Mouse (Mus musculus) lung, postnatal 14 days (tissue): Measurements from ENCODE around the gene Lhfpl2.
A peak's percentile ranks its signal among the peaks of the same experiment; 100 is the strongest.

Experiments used
- DNase-seq: peaks from one replicate; pipeline ENCODE4 v3.0.0; 2021

Gene Lhfpl2

DNA sequence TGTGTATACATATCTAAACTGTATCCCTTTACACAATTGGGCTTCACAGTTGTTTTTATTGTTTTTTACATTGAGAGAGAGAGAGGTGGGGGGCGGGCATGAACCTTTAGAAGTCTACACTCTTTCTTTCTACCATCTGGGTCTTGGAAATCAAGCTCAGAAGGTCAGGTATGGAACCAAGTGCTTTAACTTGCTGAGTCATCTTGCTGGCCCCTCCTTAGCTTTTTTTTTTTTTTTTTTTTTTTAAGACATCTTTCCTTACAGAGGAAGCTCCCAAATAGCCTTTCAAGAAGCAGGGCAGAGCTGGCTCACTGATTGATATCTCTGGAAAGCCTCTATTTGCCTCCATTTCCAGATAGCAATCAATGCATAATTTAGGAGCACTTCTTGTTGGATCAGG lies 10.7 kb downstream of the Lhfpl2 start:
- DNase-seq: no peak

DNA sequence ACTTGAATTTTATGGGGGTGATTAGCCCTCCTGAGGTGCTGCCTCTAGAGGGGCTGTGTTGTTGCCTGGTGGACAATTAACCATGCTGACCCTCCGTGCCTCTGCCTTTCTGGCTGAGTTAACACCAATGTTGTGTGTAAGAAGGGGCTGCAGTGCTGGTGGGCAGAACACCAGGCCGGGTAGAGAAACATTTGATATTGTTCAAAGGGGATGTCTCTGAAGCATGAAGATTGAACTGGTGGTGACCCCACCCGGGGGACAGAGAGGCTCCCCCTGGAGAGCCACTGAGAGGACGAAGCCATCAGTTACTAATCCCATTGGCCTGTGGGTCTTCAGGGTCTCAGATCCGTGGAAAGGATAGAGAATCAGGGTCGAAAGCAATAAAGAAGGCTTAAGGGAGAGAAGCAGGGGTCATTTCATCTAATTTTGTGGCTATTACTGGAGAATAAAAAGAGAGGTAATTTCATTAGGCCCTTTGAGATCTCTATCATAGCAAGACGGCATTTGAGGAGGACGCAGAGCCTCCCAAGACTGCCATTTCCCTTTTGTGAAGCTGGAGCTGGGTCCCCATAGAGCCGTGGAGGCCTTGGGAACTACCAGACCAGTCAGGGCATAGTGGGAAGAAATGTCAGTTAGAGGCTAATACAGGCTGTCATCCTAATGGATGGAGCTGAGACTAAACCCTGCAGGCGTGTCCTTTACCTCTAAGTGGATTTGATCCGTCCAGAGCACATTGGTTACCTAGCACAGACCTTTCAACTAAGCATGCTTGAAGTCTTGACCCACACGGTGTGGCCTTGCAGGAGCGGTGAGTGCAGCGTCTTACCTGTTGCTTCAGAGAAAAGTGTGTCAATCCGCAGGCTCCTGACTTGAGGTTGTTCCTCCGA lies 12.1 kb downstream of the Lhfpl2 start:
- DNase-seq: no peak

DNA sequence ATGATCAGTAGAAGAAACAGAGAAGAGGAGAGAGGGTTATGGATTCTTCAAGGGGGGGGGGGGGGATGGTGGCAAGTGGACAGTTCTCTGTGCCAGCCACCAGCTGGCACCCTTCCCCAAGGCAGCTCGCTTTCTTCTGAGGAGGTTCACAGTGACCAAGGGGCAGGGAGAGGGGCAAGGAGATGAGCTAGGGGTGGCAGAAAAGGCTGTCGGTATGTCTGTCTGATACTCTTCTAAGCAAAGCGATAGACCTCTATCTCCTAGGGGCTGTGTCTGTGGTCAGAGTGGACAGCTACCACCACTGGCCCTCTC lies 12.7 kb downstream of the Lhfpl2 start:
- no peak for DNase-seq

DNA sequence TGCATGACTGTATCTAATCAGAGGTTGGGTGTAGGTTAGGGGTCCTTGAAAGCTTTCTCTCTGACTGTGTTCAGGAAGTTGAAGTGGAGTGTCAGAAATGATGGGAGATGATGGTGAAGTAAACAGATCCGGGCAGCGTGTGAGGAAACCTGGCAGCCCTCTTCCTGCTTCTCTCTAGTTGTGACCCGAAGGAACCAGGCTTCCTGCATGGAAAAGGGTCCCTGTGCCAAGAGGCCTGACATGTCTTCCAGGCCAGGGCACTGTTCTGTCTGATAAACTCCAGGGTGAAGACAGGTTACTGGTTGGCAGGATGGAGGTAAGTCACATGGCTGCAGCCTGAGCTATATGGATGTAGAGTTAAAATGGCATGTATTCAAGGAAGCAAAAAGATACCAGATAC lies 13.3 kb downstream of the Lhfpl2 start:
- DNase-seq: no peak

DNA sequence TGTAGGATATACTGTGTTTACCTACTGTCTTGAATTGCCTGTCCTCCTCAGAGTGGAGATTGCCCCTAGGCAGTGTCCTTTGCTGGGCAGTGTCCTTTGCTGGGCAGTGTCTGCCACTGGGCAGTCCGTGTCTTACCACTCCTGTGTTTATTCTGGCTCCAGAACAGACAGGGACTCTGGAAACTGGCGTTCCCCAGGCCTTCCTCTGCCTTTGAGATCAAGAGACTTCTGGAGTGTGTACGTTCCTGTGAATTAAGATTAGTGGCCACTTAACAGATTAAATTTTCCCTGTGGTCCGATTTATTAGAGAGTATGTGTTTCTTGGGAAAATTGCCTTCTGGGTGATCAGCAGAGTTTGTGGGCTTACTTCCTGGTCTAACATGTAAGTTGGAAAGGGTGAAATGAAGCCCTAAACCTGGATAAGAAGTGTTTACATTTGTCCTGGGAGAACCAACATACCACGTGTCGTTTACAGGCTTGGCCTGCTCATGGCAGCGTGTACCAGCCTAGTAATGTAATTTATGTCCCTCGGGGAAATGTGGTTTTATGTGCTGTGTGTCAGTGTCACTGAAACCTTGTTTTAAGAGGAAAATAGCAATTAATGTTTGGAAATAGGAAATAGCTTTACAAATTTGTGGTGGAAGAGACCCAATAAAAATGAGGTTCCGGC lies 15.6 kb downstream of the Lhfpl2 start:
- no peak for DNase-seq

DNA sequence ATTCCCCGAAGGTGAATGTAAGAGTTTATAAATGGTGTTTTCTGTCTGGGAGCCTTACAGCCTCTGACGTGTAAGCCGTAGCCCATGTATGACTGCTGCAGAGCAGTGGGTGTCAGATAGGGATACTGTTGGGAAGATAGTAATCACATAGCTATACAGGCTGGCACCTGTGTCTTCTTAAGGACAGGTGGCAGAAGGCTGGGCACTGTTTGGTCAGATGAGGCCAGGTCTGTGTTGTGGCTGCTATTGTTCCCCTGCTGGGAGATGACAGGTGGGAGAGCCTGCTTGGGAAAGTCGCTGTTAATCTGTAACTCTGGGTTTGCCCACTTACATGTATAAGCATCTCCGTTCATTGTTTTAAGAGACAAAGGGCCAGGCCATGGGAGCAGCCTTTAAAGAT lies 16.1 kb downstream of the Lhfpl2 start:
- DNase-seq: no peak

DNA sequence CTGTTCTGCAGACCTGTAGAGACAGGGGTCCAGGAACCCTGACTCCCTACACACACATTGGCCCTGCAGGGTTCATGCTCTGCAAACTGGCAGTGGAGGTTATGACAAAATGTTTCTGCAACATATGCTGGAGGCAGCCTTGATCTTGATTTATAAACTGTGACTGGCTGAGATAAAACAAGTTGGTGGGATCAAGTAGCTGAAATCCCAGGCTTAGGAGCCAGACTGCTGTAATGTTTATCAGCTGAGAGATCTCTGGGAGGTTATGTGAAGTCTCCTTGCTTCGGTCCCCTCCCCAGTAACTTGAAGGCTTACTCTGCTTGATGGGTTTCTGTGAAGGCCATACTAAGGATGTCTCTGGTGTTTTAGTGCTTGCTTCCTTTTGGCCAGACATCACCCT lies 17.6 kb downstream of the Lhfpl2 start:
- DNase-seq: no peak

DNA sequence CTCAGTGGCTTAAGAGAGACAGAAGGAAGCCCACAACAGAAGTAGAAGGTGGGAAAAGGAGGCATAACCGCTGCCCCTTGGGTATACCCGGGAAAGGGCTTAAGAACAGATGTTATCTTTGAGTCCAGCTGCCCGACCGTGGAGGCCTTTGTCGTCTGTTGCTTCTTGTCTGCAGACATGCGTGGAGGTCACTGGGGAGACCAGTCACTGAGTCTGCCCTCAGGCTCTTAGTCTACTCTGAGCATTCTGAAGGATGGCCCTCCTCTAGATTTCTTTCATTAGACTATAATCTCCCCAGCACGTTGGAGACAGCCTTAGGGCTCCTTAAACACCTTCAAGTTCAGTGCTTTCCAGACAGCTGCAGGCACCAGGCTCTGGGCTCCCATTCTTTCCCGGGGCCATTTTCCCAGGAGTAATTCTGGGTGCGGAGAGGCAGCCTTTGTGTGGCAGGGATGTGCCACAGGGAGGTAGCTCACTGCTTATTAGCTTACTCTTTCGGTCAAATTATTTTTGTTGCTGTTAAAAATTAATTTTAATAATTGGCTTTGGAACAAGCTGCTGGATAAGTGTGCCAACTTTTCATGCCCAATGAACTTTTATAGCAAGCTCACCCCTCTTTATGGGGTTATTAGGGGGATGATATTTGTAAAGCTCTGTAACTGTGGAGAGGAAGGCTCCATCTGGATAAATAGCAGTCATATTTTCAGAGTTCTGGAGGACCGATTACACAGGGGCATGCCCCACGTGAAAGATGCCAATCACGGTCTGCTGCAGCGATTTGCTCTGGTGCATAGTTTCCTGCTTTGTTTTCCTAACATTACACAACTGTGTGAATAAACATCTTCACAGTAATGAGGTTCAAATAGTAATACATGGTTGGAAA lies 19.8 kb downstream of the Lhfpl2 start:
- DNase-seq: no peak

DNA sequence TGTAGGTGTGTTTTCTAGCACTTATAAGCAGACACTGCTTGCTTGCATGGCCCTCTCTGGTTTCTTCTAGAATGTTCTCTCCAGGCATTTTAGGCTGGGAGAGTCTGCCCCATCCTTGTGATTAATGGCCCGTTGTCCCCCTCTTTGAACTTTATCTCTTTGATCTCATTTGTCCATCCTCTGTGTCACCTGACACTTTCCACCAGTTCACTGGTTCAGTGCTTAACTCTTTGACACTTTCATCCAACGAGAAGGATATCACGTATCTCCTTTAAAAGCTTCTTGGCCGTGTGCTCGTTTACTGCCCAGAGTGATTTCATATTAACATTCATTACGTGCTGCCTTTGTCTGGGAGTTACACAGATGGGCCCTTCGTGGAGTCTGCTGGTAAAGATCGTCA lies 25.6 kb downstream of the Lhfpl2 start:
- DNase-seq: no peak

DNA sequence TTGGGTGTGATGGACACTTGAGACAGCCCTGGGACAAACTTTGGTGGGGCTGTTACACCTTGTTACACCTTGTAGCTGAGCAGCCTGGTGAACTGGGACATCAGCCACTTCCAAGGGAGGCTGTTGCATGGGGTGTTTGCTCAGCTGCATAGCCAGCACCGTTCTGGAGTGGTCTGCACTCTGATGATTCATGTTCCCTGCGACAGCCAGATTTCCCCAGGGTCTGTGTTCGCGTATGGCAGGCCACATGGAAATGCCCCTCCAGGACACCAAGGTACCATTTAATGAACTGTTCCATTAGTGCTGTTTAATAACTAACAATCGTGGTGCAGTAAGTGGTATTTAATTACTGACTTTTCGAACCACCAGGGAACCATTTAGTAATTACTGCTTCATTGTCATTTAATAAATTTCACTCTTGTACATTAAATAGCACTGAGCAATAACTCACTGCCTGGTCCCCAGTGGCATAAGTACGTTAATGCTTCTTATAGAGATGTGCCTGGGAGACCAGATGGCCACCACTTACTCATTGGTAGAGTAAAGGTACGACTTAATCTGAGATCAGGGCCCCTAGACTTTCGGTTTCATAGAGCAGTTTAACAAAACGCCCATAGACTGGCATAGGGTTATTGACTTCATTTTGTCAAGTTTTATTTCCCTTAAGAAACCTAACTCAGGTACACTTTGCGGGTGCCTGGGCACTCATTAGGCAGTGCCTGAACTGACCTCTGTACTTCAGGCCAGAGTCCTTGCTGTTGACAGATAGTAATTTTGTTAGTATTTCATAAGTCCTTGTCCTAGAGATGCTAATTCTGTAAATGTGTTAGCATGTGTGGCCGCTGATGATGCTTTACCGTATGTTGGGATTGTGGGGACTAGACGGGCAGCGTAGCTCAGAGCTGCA lies 26.9 kb downstream of the Lhfpl2 start:
- no peak for DNase-seq

DNA sequence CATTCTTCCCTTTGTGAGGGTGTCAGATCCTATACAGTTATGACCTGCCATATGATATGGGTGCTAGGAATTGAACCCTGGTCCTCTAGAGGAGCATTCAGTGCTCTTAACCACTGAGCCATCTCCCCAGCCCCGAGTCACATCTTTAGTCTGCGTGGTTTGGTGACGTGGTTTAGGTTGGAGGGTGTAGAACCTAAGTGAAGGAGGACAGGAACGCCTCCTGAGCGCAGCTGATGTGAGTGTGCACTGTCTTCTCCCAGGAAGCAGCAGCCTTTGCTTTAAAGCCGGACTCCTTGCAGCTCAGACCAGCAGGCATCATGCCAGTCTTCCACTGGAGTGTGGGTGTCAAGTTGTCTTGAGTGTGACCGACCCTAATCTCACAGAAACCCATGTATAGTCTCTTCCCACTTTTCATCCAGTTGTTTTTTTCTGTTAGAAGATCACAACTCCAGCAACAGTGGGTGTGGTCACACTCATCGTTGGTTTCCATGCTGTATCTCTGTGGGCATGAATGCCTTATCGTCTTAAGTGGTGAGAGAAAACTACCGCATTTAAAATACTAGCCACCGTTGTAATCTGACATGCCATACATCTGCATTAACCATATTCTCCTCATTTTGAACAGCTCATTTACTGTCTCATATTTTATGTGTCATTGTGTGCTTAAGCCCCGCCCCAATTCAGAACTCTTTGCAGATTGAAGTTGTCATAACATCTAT lies 28.7 kb downstream of the Lhfpl2 start:
- DNase-seq: no peak

DNA sequence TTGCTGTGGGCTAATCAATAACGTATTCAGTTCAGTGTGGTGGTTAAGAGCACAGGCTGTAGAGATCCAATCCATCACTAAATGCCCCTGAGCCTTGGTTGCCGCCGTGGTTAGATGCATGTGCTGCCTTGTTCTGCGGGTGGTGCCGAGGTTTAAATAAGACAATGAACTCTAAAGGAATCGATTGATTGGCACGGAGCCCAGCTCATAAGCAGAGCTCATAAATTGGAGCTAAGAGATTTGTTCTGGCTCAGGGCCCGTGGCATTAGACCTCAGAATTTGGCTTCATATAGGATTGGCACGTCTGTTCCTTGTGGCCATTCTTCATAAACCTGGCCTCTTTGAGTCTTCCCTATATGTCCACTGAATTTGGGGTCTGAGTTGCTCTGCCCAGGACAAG lies 29.5 kb downstream of the Lhfpl2 start:
- DNase-seq: no peak

DNA sequence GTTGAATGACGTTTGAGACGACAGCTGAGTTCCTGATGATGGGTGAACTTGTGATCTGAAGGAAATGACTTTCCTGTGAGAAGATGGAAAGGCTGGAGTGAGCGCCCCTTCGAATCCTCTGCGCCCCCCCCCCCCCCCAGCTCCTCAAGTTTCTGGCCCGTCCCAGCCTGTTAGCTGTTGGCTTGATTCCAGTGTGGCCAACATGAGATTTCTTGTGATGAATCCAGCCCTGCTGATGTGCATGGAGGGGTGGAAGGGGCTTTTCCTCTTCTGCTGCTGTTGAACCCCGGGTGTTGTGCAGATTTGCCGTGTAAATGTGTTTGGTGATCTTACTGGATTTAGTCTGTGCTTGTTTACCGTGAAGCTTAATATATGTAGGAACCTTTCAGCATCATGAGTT lies 31.2 kb downstream of the Lhfpl2 start:
- no peak for DNase-seq

DNA sequence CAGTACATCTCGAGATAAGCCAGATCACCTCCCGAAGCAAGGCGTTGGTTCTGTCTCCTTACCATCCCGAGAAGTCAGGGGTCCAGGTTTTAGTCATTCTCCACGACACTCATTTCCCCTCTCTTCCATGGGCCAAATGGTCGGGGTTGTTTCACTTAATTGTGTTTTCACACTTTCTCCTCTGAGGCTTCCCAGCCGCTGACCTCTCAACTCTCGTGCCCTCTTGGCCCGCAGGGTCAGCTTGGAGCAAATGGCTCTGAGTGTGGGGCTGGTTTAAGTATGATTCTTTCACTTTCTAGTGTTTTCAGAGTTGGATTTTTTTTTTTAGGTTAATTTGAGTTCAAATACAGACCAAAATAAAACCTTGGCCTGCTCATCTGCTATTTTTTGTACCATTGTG lies 31.7 kb downstream of the Lhfpl2 start:
- DNase-seq: no peak

DNA sequence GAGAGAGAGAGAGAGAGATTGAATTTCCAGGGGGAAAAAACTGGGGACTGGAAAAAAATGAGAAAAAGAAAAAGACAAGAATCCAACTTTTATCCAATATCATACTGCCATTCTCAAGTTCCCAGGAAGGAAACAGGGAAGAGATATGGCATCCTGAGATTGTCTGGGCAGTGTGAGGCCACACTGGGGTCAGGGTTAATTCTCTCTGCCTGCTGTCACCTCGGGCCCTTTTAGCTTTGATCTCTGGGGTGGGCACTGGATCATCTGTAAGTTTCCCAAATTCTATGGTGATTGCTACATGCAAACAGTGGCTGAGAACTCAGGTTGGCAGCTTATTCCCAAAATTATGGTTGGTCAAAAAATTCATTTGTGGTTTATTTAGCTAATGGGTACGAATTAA lies 33.8 kb downstream of the Lhfpl2 start:
- no peak for DNase-seq

DNA sequence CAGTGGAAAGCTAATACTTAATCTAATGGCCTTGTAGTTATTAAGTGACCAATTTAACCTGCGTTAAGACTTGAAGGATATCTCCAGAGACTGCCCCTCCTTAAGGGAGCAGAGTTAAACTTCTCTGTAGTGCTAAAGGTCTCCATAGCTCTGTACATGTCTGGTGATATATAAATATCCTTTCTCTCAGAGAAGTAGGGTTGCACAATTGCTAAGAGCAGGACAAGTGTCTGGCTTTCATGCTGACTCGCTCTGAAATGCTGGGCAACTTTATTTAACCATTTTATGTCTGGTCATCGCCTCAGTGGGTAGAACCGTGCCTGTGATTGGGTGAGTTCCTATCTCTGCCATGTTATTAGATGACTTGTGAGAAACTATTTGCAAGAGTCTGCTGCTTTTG lies 36.6 kb downstream of the Lhfpl2 start:
- DNase-seq: no peak

DNA sequence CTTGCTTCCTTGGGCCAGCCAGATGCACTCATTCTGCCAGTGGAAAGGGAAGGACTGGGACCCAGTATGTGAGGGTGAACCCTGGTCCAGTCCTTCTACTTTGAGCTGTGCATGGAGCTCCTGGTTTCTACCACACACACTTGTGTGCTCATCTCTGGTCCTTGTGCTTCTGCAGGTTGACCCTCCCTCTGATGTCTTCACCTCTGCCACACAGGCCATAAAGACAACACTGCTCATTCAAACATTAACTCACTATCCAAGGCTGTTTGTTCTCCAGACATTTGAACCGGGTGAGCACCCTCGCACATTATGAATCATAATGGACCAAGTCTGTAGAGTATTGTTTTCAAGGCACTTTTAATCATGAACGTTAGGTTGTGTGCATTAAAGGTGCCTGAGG lies 37.0 kb downstream of the Lhfpl2 start:
- no peak for DNase-seq

DNA sequence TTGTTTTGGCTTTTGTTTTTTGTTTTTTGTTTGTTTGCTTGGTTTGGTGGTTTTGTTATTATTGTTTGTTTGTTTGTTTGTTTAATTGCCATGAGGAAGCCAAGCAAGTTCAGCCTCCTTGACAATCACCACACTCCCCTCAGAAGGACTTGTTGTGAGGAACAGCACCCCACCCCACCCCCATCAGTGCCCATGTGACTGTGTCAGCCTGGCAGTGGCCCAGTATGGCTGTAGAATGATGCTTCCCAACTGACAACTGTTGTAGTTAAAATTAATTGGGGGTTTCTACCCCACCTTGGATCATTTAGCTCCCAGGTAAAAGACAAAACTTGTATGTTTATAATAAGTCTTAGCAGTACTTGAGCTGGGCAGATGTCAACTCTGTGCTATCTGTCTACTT lies 37.6 kb downstream of the Lhfpl2 start:
- DNase-seq: no peak

DNA sequence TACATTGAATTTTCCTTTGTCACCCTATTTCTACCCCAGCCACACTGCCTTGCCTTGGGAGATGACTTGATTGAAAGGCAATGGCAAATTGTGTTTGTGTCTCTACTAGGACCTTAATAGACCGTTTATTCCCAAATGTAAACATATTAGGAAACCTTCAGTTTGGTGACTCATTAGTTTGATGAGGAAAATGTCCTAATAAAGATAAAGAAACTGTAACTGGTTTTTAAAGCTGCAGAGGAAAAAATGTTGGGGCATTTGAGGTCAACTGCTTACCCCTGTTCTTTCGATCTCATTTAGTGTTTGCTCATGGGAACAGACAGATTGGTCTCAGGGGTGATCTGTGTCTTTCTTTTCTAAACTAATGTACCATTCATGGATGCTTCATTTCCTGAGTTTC lies 40.1 kb downstream of the Lhfpl2 start:
- DNase-seq: no peak

DNA sequence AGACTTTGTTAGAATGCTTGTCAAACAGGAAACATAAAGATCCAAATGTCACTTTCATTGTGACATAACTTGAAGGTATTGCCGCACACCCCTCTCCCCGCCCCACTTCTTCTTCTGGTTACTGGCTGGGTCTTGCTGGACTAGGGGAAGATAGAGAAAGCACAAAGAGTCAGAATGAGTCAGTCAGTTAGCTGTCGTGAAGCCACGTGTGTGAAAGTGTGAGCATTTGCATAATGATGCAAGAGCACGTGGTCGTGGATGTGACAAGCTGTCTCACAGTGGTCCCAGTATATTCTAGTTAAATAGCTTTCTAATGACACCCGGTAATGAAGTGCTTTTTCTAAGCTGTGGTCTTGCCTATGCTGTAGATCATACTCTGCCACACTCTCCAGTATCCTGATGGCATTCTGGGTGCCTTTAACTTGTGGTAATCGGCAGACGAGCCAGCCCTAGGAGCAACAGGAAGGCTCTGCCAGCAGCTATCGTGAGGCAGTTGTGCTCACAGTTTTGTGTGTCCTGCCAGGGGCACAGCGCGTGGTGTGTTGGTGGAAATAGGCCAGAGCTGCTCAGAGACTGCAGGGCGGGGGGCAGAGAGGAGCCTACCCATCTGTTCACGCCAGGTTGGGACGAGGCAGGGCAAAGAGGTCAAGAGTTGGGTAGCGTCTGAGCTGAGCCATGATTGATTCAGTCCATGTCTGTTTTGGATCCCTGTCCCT lies 40.9 kb downstream of the Lhfpl2 start:
- peak; percentile 26 for DNase-seq

DNA sequence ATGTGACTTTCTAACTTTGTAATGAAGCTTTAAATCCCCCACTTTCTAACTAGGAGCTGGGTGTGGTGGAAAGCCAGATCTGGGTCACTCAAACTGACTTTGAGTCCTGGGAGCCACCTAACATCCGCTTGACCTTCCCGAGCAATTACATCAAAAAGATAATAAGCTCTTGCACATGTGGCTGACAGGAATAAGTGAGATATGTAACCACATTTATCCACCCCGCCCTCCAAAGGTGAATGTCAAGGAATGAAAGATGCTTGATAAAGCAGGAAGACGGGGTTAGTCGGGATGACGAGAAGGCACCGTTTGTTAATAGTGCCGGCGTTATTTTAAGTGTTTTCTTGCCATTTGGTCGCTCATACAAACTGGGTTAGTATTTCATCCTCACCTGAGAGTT lies 41.5 kb downstream of the Lhfpl2 start:
- DNase-seq: no peak
